Mouse (Mus musculus) bone marrow, adult 2 months (tissue): ENCODE measurements around the gene Cant1.

Experiments used
- CTCF ChIP-seq: fragments of 200-500 bp; IDR thresholded peaks from 2 replicates; pipeline ENCODE4 v1.5.1; 2011; ENCODE audit warnings: low read length, control low read depth; ENCODE audit not compliant: control insufficient read depth, insufficient read depth
- POLR2A ChIP-seq: fragments of 200-500 bp; IDR thresholded peaks from 2 replicates; pipeline ENCODE4 v1.6.1; 2011; ENCODE audit warnings: low read depth, mild to moderate bottlenecking, control low read depth, low read length, borderline replicate concordance; ENCODE audit not compliant: control insufficient read depth

DNA sequence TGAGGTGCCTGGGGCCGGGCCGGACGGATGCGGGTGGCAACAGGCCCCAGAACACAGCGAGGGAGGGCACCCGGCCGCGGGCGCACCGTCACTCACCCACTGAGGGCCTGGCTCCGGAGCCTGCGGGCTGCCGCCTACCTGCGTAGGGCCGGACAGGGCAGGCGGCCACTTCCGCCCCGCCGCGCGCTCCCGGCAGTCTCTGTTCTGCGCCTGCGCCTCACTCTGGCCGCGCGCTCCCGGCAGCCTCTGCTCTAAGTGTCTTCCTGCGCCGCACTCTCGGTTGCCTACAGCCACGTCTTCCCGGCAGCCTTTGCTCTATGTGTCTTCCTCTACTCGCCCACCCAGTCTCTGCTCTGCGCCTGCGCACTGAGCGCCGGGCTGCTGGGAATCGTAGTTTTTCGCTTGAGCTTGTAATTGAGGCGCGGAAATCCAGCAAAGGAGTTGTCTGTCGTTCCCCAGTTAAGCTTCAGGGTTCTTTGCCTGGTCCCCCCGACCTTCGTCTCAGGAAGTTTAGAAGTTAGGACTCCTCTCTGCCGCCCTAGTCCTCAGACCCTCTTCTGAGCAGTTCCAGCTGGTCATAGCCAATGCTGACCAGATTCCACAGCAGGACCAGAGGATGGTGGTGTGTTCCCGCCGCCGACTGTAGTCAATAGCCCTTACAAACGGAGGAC, at the start of gene Cant1:
- TF ChIP-seq CTCF (no peak), POLR2A (peak; percentile 83; the same call in 1 of the 2 replicates)
